Mouse (Mus musculus) heart, embryonic 11.5 days (tissue): Measurements from ENCODE around the gene Hexdc. TPM values are rescaled to one million over a fixed set of nuclear protein-coding genes. Genes with fewer than 3 reads are reported as not detected.

Experiments
- ATAC-seq: fragments of 200-750 bp; cut with Nextera tagmentation; replicated peaks from 2 replicates; pipeline ENCODE4 v1.8.0; 2017; ENCODE audit warnings: moderate library complexity; ENCODE audit not compliant: insufficient number of reproducible peaks, low FRiP score, low TSS enrichment
- H3K27ac ChIP-seq: fragments of 300-500 bp; sonication (generic); 2 replicates; pipeline ENCODE4 v1.5.1; 2014; ENCODE audit warnings: mild to moderate bottlenecking, low read depth, low read length
- H3K27me3 ChIP-seq: fragments of 300-500 bp; sonication (generic); 2 replicates; pipeline ENCODE4 v1.6.1; 2014; ENCODE audit warnings: mild to moderate bottlenecking, low read length, mixed read lengths; ENCODE audit not compliant: control insufficient read depth, insufficient read depth
- H3K36me3 ChIP-seq: fragments of 300-500 bp; sonication (generic); 2 replicates; pipeline ENCODE4 v1.6.1; 2014; ENCODE audit warnings: mild to moderate bottlenecking, low read length, moderate library complexity, mixed read lengths; ENCODE audit not compliant: control insufficient read depth, insufficient read depth
- H3K4me1 ChIP-seq: fragments of 300-500 bp; sonication (generic); 2 replicates; pipeline ENCODE4 v1.6.1; 2014; ENCODE audit warnings: low read length; ENCODE audit not compliant: control insufficient read depth, insufficient read depth
- H3K4me2 ChIP-seq: fragments of 300-500 bp; sonication (generic); 2 replicates; pipeline ENCODE4 v1.6.1; 2014; ENCODE audit warnings: mild to moderate bottlenecking, moderate library complexity
- H3K4me3 ChIP-seq: fragments of 300-500 bp; sonication (generic); 2 replicates; pipeline ENCODE4 v1.5.1; 2014; ENCODE audit warnings: low read depth, low read length
- H3K9ac ChIP-seq: fragments of 300-500 bp; sonication (generic); 2 replicates; pipeline ENCODE4 v1.6.1; 2014; ENCODE audit warnings: mild to moderate bottlenecking, low read depth, low read length, moderate library complexity
- H3K9me3 ChIP-seq: fragments of 300-500 bp; sonication (generic); replicated peaks from 2 replicates; pipeline ENCODE4 v1.6.1; 2016; ENCODE audit warnings: low read length; ENCODE audit not compliant: control insufficient read depth
- WGBS: fragments of 180-500 bp; shearing (Covaris S2); extraction: QIAGEN DNeasy Blood & Tissue Kit; methylation state at CpG from one replicate; pipeline ENCODE4 v1.1.7; 2014; ENCODE audit not compliant: insufficient replicate concordance; 5-methylcytosine and 5-hydroxymethylcytosine counted together
- polyA plus RNA-seq: library from polyadenylated mRNA; unstranded; fragments of >200 nt; fragmentation: Nextera tagmentation; extraction: Ambion mirVana; gene quantifications from 2 replicates; pipeline ENCODE4 v1.2.1, GENCODE M21; 2014

Hexdc gene
- polyA plus RNA-seq, 1 experiment from 2014 or later, result 6.2 TPM

DNA sequence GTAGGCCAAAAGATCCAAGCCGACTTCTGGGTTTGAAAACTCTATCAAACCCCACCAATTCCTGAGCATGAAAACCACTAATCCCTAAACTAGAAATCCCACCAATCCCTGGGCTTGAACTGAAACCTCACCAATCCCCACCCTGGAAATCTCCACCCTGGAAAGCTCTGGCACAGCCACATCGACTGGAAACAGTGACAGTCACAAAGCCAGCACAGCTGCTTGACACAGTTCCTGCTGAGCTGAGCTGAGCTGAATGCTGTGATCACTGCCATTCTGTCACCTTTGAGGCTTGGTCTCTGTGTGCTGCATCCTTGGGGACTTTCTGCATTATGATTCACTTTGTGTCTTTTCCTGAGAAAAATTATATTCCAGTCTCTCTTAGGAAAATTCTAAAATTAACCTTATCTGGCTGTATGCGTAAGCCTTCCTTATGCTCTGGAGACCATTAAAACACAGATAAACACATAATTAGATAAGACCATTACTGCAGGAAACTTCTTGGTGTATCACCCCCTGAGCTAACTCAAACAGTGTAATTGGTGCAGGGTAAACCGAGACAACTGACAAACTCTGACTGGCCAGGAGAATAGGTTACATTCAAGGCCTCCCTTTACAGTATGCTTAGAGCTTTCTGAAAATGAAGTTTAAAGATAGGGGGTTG is 27.5 kb downstream of the Hexdc start:
- peaks cover 18% of the 10 kb centered on the region for H3K4me1 ChIP-seq
- ATAC-seq, result no peak
- WGBS, result 37% methylated on average over 4 of the region's 4 CpGs
- H3K9me3 ChIP-seq, result no peaks in the 10 kb centered on the region
- H3K27ac ChIP-seq, result peak overlapping the region; percentile 68
- no peaks in the 10 kb centered on the region for H3K27me3 ChIP-seq
- H3K4me3 ChIP-seq, result no peak overlapping the region
- H3K4me2 ChIP-seq, result no peak overlapping the region
- no peaks in the 10 kb centered on the region for H3K36me3 ChIP-seq
- H3K9ac ChIP-seq, result 0 out of 2 replicates have a peak overlapping the region, but pooled peaks have one; percentile 39

DNA sequence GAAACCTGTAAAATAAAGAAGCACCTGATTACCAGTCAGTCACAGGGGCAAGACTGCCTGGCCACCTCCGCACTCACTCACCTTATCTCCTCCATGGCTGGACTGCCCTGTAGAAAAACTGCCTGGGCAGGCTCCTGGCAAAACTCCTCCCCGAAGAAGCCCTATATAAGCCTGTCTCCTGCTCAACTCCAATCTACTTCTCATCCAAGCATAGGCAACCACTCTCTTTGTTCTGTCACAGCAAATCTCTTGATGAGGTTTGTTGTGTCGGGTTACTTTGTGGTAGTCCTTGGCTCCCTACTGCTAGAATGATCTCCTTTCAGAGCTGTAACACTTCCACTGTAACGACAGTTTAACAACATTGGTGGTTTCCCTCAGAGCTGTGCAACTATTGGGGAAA is 28.5 kb downstream of the Hexdc start:
- Histone ChIP-seq H3K27ac (no peak overlapping the region; the same call in 1 of the 2 replicates), H3K27me3 (no peaks in the 10 kb centered on the region), H3K4me3 (no peak overlapping the region), H3K4me2 (no peak overlapping the region), H3K36me3 (no peaks in the 10 kb centered on the region), H3K9me3 (no peaks in the 10 kb centered on the region), H3K4me1 (peaks cover 16% of the 10 kb centered on the region), H3K9ac (no peak overlapping the region)
- 11% methylated on average over 4 of the region's 4 CpGs for WGBS
- ATAC-seq, result no peak

DNA sequence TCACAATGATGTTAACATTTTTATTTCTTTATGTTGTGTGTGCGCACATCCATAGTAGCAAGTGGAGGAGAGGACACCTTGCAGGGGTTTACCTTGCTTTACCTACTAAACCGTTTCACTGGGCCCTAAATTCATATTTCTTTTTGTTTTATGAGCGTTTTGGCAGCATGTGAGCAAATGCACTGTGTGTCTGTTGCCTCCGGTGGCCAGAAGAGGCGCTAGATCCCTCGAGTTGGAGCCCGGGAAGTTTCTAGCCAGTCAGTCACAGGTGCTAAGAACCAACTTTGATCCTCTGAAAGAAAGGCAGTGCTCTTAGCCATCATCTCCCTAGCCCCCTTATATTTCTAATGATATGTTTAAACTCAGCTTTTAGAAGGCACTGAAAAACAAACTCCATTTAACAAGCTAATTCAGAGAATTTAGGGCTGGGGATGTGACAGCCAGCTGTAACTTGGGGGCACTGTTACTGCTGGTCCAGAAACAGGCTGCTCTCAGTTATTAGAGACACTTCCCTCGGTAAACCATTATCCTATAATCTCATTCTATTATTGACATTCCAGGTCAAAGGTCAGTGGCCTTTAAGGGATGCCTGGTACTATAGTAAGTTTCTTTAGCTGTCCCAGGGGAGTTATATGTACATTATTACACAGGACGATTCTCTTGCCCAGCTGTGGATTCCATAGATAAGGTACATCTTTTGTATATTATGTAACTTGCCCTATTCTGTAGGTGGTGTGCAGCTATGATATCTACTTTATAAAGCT is 31.4 kb downstream of the Hexdc start:
- Histone ChIP-seq H3K36me3 (0 out of 2 replicates have a peak, but pooled peaks cover 2% of the 10 kb centered on the region), H3K4me2 (peak overlapping the region; percentile 70), H3K9ac (peak overlapping the region; percentile 88), H3K9me3 (no peaks in the 10 kb centered on the region), H3K4me3 (peak overlapping the region; percentile 83; the same call in 1 of the 2 replicates), H3K4me1 (peaks cover 19% of the 10 kb centered on the region), H3K27me3 (no peaks in the 10 kb centered on the region), H3K27ac (peak overlapping the region; percentile 99)
- no peak for ATAC-seq
- WGBS, result 25% methylated on average over 9 of the region's 9 CpGs

DNA sequence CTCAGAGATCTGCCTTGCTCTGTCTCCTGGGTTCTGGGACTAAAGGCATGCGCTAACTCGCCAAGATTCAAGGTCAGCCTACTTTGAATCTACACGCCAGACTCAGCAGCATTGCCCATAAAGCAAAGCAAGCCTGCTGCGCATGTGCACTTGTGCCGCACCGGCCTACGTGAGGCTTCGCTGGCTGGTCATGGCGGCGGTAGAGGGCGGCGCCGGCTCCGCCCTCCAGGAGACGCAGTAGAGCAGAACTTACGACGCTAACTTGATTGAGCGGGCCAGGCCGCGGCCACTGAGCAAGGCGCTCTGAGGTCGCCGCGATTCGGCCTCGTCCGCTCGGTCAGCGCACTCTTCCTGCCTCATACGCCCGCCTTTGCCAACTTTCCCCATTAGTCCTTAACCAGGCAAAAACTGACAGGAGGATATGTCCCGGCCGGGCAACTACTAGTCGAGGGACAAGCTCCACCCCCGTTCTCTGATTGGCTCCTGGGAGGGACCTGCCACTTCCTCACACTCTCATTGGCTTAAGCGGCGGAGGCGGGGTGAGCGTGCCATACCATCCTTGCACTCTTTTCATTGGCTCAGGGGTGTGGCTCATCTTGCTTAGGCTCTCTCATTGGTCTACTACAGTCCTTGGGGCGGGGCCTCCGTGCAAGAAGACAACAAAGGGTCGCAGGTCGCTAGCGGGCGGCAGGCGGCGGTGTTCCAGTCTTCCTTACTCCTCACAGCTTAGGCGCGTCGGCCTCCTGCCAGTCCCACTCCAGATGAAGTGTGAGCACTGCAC is 32.5 kb downstream of the Hexdc start, which contains the start of gene Narf:
TSS of gene Narf (plus strand) at position 690 of the 781 bp plus-strand sequence.
- H3K27ac ChIP-seq, result peak within 1 kb of the TSS; percentile 99
- H3K4me2 ChIP-seq, result peak within 1 kb of the TSS; percentile 70
- peak within 1 kb of the TSS; percentile 83 for H3K4me3 ChIP-seq
- ATAC-seq, result peak; percentile 99
- WGBS, result under 1% methylated on average over 50 of the region's 50 CpGs
- no peaks in the 10 kb centered on the region for H3K27me3 ChIP-seq
- peaks cover 19% of the 10 kb centered on the region for H3K4me1 ChIP-seq
- peak within 1 kb of the TSS; percentile 88 for H3K9ac ChIP-seq
- H3K9me3 ChIP-seq, result no peaks in the 10 kb centered on the region
- peaks cover 4% of the 10 kb centered on the region; the same call in 1 of the 2 replicates for H3K36me3 ChIP-seq

DNA sequence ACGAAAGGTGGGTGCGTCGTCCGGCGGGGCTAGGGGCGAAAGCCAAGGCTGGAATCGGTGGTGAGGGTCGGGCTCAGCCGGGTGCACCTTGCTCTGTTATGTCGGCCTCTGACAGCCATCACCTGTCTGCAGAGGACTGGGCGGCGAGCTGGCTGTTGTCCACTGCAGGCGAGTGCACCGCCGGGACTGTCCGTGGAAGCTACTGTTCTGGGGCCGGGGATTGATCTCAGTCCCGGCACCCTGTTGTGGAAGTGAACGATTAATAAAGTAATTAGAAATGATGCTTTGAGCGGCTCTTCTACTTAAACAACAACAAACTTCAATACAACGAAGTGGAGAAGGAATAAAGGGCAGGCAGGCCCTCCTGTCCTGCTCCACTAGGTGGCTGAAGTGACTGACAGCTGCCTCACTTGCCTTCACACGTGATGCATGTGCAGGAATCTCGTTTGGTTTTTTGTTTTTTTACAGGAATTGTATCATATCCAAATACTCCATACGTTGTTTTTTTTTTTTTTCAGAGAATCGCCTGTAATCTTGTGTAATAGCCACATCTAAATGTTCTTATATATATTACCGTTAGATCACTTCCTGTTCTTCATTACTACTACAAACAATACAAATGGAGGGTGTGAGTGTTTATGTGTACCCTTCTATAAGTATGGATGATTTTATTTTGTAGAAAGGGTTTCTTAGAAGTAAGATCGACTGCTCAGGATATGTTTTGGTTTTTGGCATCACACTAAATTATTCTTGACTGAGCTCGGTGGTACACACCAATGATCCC is 33.3 kb downstream of the Hexdc start:
- peaks cover 19% of the 10 kb centered on the region for H3K4me1 ChIP-seq
- H3K4me2 ChIP-seq, result peak overlapping the region; percentile 70
- 4% methylated on average over 28 of the region's 28 CpGs for WGBS
- H3K9me3 ChIP-seq, result no peaks in the 10 kb centered on the region
- no peaks in the 10 kb centered on the region for H3K27me3 ChIP-seq
- peak overlapping the region; percentile 88 for H3K9ac ChIP-seq
- peak overlapping the region; percentile 99 for H3K27ac ChIP-seq
- peak overlapping the region; percentile 83 for H3K4me3 ChIP-seq
- no peak; the same call in 1 of the 2 replicates for ATAC-seq
- peaks cover 9% of the 10 kb centered on the region for H3K36me3 ChIP-seq

DNA sequence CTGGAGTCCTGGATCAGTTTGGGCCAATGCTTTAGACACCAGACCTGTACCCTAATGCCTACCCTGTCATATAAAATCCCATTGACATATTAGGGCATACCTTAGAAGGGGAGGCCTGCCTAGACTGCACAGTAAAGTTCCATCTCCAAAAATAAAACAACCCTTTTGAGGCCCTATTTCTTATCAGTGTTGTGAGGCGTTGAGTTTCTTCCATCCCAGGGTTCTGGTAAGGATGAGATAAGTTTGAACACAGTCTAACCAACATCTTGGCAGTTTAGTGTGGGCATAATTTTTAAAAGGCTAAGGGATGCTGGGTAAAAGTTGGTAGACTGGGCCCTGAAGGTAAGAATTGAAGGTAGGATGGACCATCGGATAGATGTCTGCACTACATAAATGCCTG is 35.4 kb downstream of the Hexdc start:
- Histone ChIP-seq H3K4me3 (0 out of 2 replicates have a peak overlapping the region, but pooled peaks have one; percentile 14), H3K27ac (peak overlapping the region; percentile 64), H3K9me3 (no peaks in the 10 kb centered on the region), H3K9ac (no peak overlapping the region), H3K4me2 (peak overlapping the region; percentile 70), H3K4me1 (peaks cover 16% of the 10 kb centered on the region), H3K27me3 (no peaks in the 10 kb centered on the region), H3K36me3 (peaks cover 22% of the 10 kb centered on the region)
- ATAC-seq, result no peak
- 50% methylated on average over 2 of the region's 2 CpGs for WGBS

DNA sequence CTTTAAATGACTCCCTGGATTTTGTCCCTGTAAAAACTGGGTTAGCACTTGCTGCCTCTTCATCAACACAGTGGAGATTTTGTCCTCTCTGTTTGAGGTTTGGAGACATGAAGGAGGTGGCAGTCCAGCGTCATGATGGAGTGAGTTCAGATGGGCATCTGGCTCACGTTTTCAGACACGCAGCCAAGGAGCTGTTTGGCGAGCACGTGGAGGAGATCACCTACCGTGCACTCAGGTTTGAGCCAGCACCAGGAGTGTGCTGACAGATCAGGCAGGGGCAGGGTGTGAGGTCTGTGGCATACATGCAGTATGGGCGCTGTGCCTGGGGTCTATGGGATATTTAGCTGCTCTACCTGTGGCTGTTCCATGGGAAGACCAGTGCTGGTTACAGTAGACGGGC is 46.0 kb downstream of the Hexdc start:
- Histone ChIP-seq H3K9me3 (no peaks in the 10 kb centered on the region), H3K4me3 (no peak overlapping the region), H3K9ac (no peak overlapping the region), H3K4me2 (no peak overlapping the region), H3K4me1 (no peaks in the 10 kb centered on the region), H3K27me3 (no peaks in the 10 kb centered on the region), H3K27ac (no peak overlapping the region), H3K36me3 (peaks cover 55% of the 10 kb centered on the region)
- ATAC-seq, result no peak
- WGBS, result 82% methylated on average over 8 of the region's 8 CpGs
